Mouse (Mus musculus) cerebellum, adult 2 months (tissue): ENCODE results near the gene Uba52. TPM values are rescaled to one million over a fixed set of nuclear protein-coding genes. Genes with fewer than 3 reads are reported as not detected.
A peak's percentile ranks its signal among the peaks of the same experiment; 100 is the strongest.

Source experiments
- DNase-seq, 2 experiments: peaks; one replicate each; pipeline ENCODE4 v3.0.0; 2021
- H3K27ac ChIP-seq: fragments of 200-500 bp; 2 replicates; pipeline ENCODE4 v1.5.1; 2012; ENCODE audit warnings: low read length, control low read depth, inconsistent platforms; ENCODE audit not compliant: insufficient read depth
- H3K27me3 ChIP-seq: fragments of 200-500 bp; 2 replicates; pipeline ENCODE4 v1.6.1; 2012; ENCODE audit warnings: inconsistent platforms, mild to moderate bottlenecking, low read length, moderate library complexity; ENCODE audit not compliant: control insufficient read depth, insufficient read depth
- H3K4me1 ChIP-seq: fragments of 200-500 bp; 2 replicates; pipeline ENCODE4 v1.6.1; 2011; ENCODE audit warnings: low read length; ENCODE audit not compliant: control insufficient read depth, insufficient read depth
- H3K4me3 ChIP-seq: fragments of 200-500 bp; replicated peaks from 2 replicates; pipeline ENCODE3; 2011; ENCODE audit warnings: mild to moderate bottlenecking, low read depth, low read length, control low read depth; ENCODE audit not compliant: insufficient read depth
- CTCF ChIP-seq: fragments of 200-500 bp; IDR thresholded peaks from 2 replicates; pipeline ENCODE4 v1.5.1; 2011; ENCODE audit warnings: low read depth, mild to moderate bottlenecking, control low read depth, low read length, moderate library complexity, borderline replicate concordance; ENCODE audit not compliant: insufficient read depth
- POLR2A ChIP-seq: fragments of 200-500 bp; IDR thresholded peaks from 2 replicates; pipeline ENCODE4 v1.6.1; 2011; ENCODE audit warnings: low read length, control low read depth, borderline replicate concordance; ENCODE audit not compliant: insufficient read depth
- WGBS: fragments of 180-500 bp; shearing (Covaris S2); methylation state at CpG from one replicate; pipeline ENCODE4 v1.1.7; 2018; 5-methylcytosine and 5-hydroxymethylcytosine counted together
- polyA plus RNA-seq: library from polyadenylated mRNA; depleted of rRNA; stranded (reverse); fragments of >200 nt; gene quantifications from 2 replicates; pipeline ENCODE4 v1.2.3, GENCODE M21; 2012

Gene Uba52
- polyA plus RNA-seq, 1 experiment, result 977 TPM

- no peak for TF ChIP-seq CTCF
- peak; percentile 67 for TF ChIP-seq POLR2A
- Histone ChIP-seq H3K4me1 (peaks cover 16% of the 10 kb centered on the region), H3K27ac (peak within 1 kb of the TSS; percentile 78), H3K27me3 (no peaks in the 10 kb centered on the region), H3K4me3 (peak within 1 kb of the TSS; percentile 61)
- under 1% methylated on average over 58 of the region's 58 CpGs for WGBS
- DNase-seq, result peak; percentile 98
Measured at GRCm38 (mm10) chr8:70539077-70539813, 28.6 kb upstream of the Uba52 start, which contains the start of gene Ell. Gene Ell, plus strand, starts transcription at chr8:70539457.

- peak overlapping the region; percentile 61 for H3K4me3 ChIP-seq
- 1% methylated on average over 32 of the region's 32 CpGs for WGBS
- peak; percentile 98 to 99 for DNase-seq
- no peaks in the 10 kb centered on the region for H3K27me3 ChIP-seq
- peak overlapping the region; percentile 48 for H3K27ac ChIP-seq
- 0 out of 2 replicates have a peak, but pooled peaks have one; percentile 13 for TF ChIP-seq POLR2A
- TF ChIP-seq CTCF, result no peak
- peaks cover 11% of the 10 kb centered on the region for H3K4me1 ChIP-seq
Measured at GRCm38 (mm10) chr8:70538633-70539076, 28.1 kb upstream of the Uba52 start.

GRCm38 (mm10) chr8:70538024-70538579, 27.5 kb upstream of the Uba52 start:
- Histone ChIP-seq H3K27ac (no peak overlapping the region), H3K4me1 (peaks cover 5% of the 10 kb centered on the region; the same call in 1 of the 2 replicates), H3K27me3 (no peaks in the 10 kb centered on the region), H3K4me3 (peak overlapping the region; percentile 61)
- 23% methylated on average over 24 of the region's 24 CpGs for WGBS
- peak; percentile 50 to 55 for DNase-seq
- TF ChIP-seq POLR2A (no peak), CTCF (no peak)

- TF ChIP-seq POLR2A, result no peak
- Histone ChIP-seq H3K27me3 (no peaks in the 10 kb centered on the region), H3K4me3 (no peak overlapping the region), H3K4me1 (no peaks in the 10 kb centered on the region; the same call in 1 of the 2 replicates), H3K27ac (no peak overlapping the region)
- no peak for DNase-seq
- WGBS, result 90% methylated on average over 2 of the region's 2 CpGs
Measured at GRCm38 (mm10) chr8:70535701-70536100, 25.1 kb upstream of the Uba52 start.

GRCm38 (mm10) chr8:70535221-70535620, 24.6 kb upstream of the Uba52 start:
- Histone ChIP-seq H3K27me3 (no peaks in the 10 kb centered on the region), H3K4me3 (no peak overlapping the region), H3K27ac (no peak overlapping the region), H3K4me1 (no peaks in the 10 kb centered on the region)
- TF ChIP-seq CTCF (no peak), POLR2A (no peak)
- 95% methylated on average over 3 of the region's 3 CpGs for WGBS
- no peak for DNase-seq

- Histone ChIP-seq H3K27me3 (no peaks in the 10 kb centered on the region), H3K4me1 (peaks cover 2% of the 10 kb centered on the region), H3K27ac (no peak overlapping the region), H3K4me3 (no peak overlapping the region)
- TF ChIP-seq POLR2A (no peak), CTCF (no peak)
- no peak for DNase-seq
- 85% methylated on average over 12 of the region's 12 CpGs for WGBS
Measured at GRCm38 (mm10) chr8:70534281-70534680, 23.7 kb upstream of the Uba52 start.

- DNase-seq, result no peak
- TF ChIP-seq CTCF, result no peak
- no peak for TF ChIP-seq POLR2A
- Histone ChIP-seq H3K27ac (no peak overlapping the region), H3K4me1 (peaks cover 8% of the 10 kb centered on the region), H3K4me3 (no peak overlapping the region), H3K27me3 (no peaks in the 10 kb centered on the region)
- WGBS, result 94% methylated on average over 2 of the region's 2 CpGs
Measured at GRCm38 (mm10) chr8:70530314-70530713, 19.7 kb upstream of the Uba52 start.

GRCm38 (mm10) chr8:70529741-70530161, 19.1 kb upstream of the Uba52 start:
- H3K4me1 ChIP-seq, result peaks cover 8% of the 10 kb centered on the region
- 94% methylated on average over 3 of the region's 3 CpGs for WGBS
- no peaks in the 10 kb centered on the region for H3K27me3 ChIP-seq
- DNase-seq, result no peak
- H3K4me3 ChIP-seq, result no peak overlapping the region
- no peak overlapping the region for H3K27ac ChIP-seq
- TF ChIP-seq POLR2A, result no peak
